Mouse (Mus musculus): ENCODE data around the gene Abcg2.
"Not testable (repeated sequence)": the region's sequence is repeated elsewhere in the genome, so short reads cannot be mapped to it uniquely, and the experiment has no call there.

The Abcg2 gene

GRCm38 (mm10) chr6:58584223-58584622, at the start of gene Abcg2:
Abcg2 (plus strand) TSS chr6:58584523.
- DNase-seq (ENCODE audit: low spot score in 2 of 2), result not testable (repeated sequence)

DNA sequence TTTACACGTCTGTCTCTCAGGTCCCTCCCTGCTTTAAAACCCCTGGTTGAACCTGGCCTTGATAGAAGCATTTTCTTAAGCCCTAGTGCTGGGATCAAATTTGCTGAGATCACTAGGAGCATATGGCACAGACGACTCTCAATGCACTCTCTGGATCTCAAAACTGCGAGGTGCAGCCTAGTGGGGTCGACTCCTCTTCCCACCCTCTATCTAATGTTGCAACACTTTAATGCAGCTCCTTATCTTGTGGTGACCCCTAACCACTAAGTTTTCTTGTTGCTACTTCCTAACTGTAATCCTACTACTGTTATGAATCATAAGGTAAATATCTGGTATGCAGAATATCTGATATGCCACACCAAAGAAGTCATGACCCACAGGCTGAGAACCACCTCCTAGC, 44.1 kb upstream of the Abcg2 start:
- not testable (repeated sequence) for DNase-seq (ENCODE audit: low spot score in 2 of 2)

DNA sequence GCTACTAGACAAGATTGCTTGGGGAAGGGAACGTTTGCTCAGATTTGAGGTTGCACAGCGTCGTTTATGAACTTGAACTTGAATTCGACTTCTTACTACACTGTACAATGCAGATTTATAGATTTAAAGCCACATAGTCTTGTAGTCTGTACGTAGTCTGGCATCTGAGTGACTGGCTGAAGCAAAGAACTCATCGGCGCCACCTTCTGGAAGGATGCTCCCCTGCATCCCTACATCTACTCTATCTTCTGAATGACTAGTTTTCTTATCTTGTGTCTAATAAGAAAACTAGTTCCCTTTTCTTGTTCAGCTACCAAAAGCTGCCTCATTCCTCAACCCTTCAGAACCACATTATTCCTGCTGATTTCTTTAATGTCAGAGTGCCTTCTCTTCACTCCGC, 41.5 kb upstream of the Abcg2 start:
- peak; percentile 42 to 60 for DNase-seq (ENCODE audit: low spot score in 2 of 2)

GRCm38 (mm10) chr6:58544971-58545370, 39.4 kb upstream of the Abcg2 start:
- not testable (repeated sequence) for DNase-seq (ENCODE audit: low spot score in 2 of 2)

GRCm38 (mm10) chr6:58546050-58546449, 38.3 kb upstream of the Abcg2 start:
- not testable (repeated sequence) for DNase-seq (ENCODE audit: low spot score in 2 of 2)

DNA sequence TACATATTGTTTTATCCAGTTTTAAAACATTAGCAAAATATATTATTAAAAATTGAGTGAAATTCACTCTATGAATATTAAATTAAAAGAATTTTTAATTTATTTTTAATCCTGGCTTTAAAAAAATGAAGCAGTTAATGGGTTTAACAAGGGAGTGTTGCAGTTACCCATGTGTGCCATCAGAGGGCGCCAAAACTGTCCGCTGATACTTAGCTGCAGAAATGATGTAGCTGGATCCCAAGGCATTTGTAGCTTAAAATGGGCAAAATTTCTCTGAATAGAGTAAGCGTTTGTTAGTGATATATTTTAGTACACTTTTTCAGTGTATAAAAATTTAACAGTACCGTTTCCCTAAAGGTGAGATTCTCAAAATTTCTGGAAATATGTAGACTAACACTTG, 37.5 kb upstream of the Abcg2 start:
- peak; percentile 63 to 76 for DNase-seq (ENCODE audit: low spot score in 2 of 2)

DNA sequence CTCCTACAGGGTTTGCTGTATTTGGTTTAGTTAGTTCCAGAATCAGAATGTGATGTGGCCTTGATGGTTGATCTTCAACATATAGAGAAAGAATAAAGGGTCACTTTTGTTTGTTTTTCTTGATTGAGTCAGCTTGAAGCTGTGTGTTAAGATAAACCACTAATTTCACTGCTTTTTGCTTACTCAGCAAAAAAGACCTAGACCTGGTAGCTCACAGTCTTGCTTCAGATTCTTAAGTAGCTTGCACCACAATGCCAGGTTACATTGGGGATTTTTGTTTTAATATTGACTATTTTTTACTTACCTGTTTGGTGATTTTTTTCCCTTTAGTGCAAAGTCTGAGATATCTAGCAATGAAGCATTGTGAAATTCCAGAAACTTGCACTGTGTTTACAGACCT, 30.5 kb upstream of the Abcg2 start:
- DNase-seq (ENCODE audit: low spot score in 2 of 2), result not testable (repeated sequence)

DNA sequence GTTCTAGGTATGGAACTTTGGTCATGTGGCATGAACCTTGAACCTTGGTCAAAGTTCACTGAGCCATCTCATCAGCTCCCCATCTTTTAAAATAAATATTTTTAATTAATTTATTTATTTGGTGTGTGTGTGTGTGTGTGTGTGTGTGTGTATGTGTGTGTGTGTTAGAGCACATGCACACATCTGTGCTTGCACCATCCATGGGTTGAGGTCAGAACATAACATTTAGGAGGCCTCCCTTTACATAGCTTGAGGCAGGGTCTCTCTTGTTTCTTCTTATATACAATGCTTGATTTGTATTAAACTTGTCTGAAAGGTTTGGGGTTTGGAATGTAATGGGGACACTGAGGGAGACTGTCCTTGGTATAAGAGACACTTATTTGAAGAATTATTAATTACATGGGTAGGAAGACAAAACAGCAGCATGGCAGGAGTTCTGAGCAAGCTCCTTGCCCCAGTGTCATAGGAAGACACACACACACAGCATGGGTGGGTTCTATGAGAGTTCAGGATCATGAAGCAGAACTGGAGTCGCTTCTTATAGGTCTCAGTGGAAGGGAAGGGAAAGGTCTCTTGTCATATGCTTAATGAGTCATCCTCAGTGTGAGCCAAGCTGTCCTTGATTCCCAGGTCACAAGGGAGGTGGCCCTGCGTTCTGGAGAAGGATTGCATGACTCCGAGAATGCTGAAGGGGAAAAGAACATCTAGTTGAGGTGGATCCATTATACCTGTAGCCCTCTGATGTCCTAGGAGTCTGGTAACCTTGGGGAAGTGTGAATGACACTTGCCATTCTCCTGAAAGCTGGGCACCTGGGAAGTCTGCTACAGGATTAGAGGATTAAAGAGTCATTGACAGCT, 9.9 kb downstream of the Abcg2 start:
- DNase-seq (ENCODE audit: low spot score in 2 of 2), result not testable (repeated sequence)

GRCm38 (mm10) chr6:58595639-58596293, 11.4 kb downstream of the Abcg2 start:
- DNase-seq (ENCODE audit: low spot score in 2 of 2), result not testable (repeated sequence)

GRCm38 (mm10) chr6:58596294-58596653, 12.0 kb downstream of the Abcg2 start:
- DNase-seq (ENCODE audit: low spot score in 2 of 2), result peak; percentile 24 to 41

GRCm38 (mm10) chr6:58602119-58602518, 17.8 kb downstream of the Abcg2 start:
- DNase-seq (ENCODE audit: low spot score in 2 of 2), result not testable (repeated sequence)

DNA sequence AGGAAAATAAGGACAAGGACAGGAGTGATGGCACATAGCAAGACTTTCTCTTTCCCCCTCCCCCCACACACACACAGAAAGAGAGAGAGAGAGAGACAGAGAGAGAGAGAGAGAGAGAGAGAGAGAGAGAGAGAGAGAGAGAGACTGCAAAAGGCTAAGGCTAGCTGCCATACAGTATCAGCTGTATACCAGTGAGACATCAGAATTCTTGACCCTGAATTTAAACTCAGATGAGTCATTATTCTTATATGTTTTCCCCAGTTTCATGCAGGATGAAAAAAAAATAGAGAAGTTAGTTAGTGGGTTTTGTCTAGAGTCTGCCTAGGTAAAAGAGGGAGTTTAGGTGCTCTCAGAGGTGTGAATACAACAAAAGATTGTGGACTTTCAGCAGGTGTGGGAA, 18.7 kb downstream of the Abcg2 start:
- DNase-seq (ENCODE audit: low spot score in 2 of 2), result not testable (repeated sequence)

- peak; percentile 14 to 56 for DNase-seq (ENCODE audit: low spot score in 2 of 2)
Measured at GRCm38 (mm10) chr6:58603485-58604090, 19.3 kb downstream of the Abcg2 start.

DNA sequence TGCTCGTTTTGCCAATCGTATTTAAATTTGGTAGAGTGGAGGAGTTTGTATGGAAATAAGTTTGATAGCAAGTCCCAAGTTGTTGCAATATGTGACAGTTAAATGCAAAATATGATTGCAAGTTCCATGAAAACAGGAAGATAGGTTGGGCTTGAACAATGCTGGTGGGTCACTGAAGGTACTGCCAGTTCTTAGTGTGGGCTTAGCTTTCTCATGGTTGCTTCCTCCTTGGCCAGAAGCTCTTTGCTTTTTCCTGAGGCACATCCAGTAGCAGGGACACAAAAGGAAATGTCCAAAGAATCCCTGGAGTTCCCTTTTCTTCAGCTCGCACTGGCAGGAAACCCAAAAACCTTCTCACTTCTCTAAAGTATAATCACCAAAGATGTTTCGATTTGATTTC, 22.3 kb downstream of the Abcg2 start:
- DNase-seq (ENCODE audit: low spot score in 2 of 2), result no peak

GRCm38 (mm10) chr6:58608422-58608821, 24.1 kb downstream of the Abcg2 start:
- no peak for DNase-seq (ENCODE audit: low spot score in 2 of 2)

DNA sequence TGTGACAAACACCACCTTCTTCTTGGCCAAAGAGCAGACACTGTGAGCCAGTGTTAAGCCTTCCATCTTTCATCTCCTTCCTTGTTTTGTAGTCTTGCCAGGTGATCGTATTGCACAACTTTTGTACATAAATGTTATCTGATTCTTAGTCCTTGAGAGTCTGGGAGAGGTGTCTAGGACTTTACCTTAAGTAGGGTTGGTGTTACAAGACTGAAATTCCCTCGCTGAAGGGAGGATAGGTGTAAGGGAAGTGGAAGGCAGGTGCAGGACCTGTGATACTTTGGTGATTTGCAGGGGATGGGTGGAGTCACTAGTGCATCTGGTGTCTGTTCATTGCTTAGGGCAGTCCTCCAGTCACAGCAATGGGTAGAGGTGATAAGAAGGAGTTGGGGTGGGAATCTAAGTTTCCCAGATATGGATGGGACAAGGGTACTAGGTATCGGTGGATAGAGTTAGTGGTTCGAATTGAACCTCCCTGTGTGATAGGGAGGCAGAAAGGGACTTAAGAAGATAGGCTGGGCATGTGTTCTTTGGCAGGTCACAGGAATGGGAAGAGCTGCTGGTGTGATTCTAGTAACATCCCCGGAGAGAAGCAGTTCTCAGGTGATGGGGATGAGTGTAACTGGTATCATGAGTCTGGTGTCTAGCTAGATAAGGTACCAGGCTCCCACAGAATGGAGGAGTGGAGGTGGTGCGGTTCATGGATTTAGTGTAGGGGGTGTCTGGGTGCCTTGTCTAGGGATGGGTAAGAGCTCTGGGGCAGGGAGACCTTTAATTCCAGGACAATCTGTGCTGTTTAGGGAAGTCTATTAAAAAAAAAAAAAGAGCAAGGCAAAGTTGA, 25.8 kb downstream of the Abcg2 start:
- DNase-seq (ENCODE audit: low spot score in 2 of 2), result no peak

DNA sequence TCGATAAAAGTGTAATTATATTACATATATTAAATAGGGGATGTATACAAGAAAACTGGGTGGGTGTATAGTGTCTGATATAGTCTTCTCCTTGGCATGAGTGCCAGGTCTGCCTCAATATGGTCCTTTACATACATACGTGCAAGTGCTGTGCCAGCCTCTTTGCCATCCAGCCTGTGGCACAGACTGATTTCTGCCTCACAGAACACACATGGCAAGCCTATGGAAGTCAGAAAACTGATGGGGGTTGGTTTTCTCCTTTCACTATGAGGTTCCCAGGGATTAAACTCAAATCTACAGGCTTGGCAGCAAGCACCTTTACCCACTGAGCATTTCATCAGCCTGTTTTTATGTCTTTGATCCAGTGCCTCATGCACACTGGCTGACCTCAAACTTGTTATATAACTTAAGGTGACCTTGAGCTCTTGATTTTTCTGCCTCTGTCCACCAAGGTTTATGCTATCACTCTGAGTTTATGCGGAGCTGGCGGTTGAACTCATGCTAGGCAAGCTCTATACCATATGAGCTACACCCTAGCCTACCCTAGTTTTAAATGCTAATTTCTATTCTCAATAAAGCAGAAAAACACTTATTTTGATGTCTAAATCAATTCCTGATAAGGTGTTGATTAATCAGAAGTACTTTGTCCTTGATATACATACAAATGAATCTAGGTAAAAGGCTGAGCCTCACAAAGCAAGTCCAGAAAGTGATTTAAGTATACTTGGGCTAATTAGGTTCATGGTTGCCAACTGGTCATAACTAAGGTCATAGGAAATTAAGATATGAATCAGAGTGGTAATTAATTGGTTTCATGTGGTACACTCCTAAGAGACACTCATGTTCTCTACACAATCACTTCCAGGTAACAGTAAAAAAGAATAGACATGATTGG, 26.7 kb downstream of the Abcg2 start:
- no peak for DNase-seq (ENCODE audit: low spot score in 2 of 2)

- no peak for DNase-seq (ENCODE audit: low spot score in 2 of 2)
Measured at GRCm38 (mm10) chr6:58624126-58624525, 39.8 kb downstream of the Abcg2 start.

GRCm38 (mm10) chr6:58629238-58629637, 44.9 kb downstream of the Abcg2 start:
- no peak for DNase-seq (ENCODE audit: low spot score in 2 of 2)

DNA sequence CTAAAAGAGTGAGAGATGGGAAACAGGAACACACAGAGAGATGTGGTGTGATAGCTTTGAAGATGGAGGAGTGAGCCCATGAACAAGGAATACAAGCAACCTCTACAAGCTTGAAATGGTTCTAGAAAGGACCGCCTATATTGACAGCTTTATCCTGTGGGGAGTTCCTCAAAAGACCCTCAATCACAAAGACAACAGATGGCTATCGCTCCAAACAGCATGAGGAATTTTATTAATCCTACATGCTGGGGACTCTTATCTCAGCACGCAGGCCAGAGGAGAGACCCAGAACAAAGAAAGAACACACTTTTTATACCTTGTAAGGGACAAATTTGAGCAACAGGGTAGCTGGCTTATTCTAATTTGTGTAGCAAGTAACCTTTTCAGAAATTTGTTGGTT, 48.1 kb downstream of the Abcg2 start:
- no peak for DNase-seq (ENCODE audit: low spot score in 2 of 2)

GRCm38 (mm10) chr6:58633731-58634130, 49.4 kb downstream of the Abcg2 start:
- no peak for DNase-seq (ENCODE audit: low spot score in 2 of 2)

Measured in right cerebral cortex, adult 2 months (tissue).